12 mouse cellular contexts compared by ENCODE assay signal in the genomic region with DNA sequence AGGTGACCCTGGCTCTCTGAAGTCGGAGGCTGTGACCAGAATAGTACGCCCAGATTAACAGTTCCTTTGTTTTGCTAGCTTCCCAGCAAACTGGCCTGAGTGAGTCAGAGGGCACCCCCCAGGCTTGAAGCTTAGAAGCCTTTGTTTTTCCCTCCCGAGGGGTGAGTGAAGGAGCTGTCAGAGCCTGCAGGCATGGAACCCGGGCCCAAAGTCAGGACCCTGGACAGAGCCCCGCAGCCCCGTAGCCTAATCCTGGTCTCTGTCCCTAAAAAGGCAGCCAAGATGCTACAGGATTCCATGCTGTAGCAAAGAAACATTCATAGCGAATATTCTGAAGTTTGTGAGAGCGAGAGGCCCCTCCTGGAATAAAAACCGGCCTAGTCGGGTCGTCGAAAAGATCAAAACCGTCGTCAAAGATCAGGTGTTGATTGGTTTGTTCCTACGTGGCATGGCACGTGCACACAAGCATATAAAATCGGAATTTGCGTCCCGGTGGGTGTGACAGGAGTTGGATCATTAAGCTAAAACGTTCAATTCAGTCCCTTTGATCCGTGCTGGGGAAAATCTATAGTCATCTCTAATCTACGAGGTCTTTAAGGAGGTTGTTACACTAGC. TPM values are rescaled to one million over a fixed set of nuclear protein-coding genes. Genes with fewer than 3 reads are reported as not detected.
DNase-seq lines count a peak whose midpoint lies in the region; ATAC-seq lines count a peak whose summit lies in the region.
"Had no signal": no experiment of that assay in that cellular context is flagged by ENCODE, and none has a peak within 500 bp of the region (broad histone marks: within the 10 kb centered on the region; RNA-seq: fewer than 3 reads in every experiment).

No protein-coding gene starts in this region.

- H3K27me3 ChIP-seq in heart, embryonic 11.5 days (ENCODE audit: control insufficient read depth, insufficient read depth, low read length), result peaks cover 72% of the 10 kb centered on the region
- H3K27me3 ChIP-seq in hindbrain, embryonic 14.5 days (ENCODE audit: control insufficient read depth, insufficient read depth, low read length), result peaks cover 60% of the 10 kb centered on the region
- H3K27me3 ChIP-seq in neural tube, embryonic 11.5 days (ENCODE audit: control insufficient read depth, insufficient read depth, low read length), result peaks cover 55% of the 10 kb centered on the region

- 11% methylated on average over 22 of the region's 22 CpGs for WGBS in heart, embryonic 11.5 days (ENCODE audit: insufficient replicate concordance)
- WGBS in hindbrain, embryonic 14.5 days, result 5% methylated on average over 22 of the region's 22 CpGs
- WGBS in neural tube, embryonic 11.5 days, result 2% methylated on average over 22 of the region's 22 CpGs

- no peak overlapping the region for H3K4me3 ChIP-seq in heart, embryonic 11.5 days (ENCODE audit: low read depth, low read length)
- H3K4me3 ChIP-seq in hindbrain, embryonic 14.5 days (replicated peaks; ENCODE audit: low read length), result peak overlapping the region; percentile 53
- H3K4me3 ChIP-seq in neural tube, embryonic 11.5 days (ENCODE audit: low read depth, low read length), result peak overlapping the region; percentile 9; the same call in 1 of the 2 replicates

- peaks cover 4% of the 10 kb centered on the region for H3K4me1 ChIP-seq in heart, embryonic 11.5 days (ENCODE audit: control insufficient read depth, insufficient read depth, low read length)
- H3K4me1 ChIP-seq in hindbrain, embryonic 14.5 days (replicated peaks; ENCODE audit: control insufficient read depth, insufficient read depth, low read length), result peaks cover 14% of the 10 kb centered on the region
- 0 out of 2 replicates have a peak, but pooled peaks cover 2% of the 10 kb centered on the region for H3K4me1 ChIP-seq in neural tube, embryonic 11.5 days (ENCODE audit: control insufficient read depth, insufficient read depth, low read length)

- no peak for ATAC-seq in heart, embryonic 11.5 days (replicated peaks; ENCODE audit: insufficient number of reproducible peaks, low FRiP score, low TSS enrichment)
- no peak for ATAC-seq in hindbrain, embryonic 14.5 days (ENCODE audit: low FRiP score)
- ATAC-seq in neural tube, embryonic 11.5 days (ENCODE audit: insufficient read depth, low FRiP score, low TSS enrichment), result no peak
- ATAC-seq in cerebellum, adult (ENCODE audit: insufficient number of reproducible peaks, low FRiP score, low TSS enrichment), result no peak

- H3K4me2 ChIP-seq in heart, embryonic 11.5 days, result no peak overlapping the region
- H3K4me2 ChIP-seq in hindbrain, embryonic 14.5 days (replicated peaks), result peak overlapping the region; percentile 92
- peak overlapping the region; percentile 28 for H3K4me2 ChIP-seq in neural tube, embryonic 11.5 days (ENCODE audit: low read depth)

- H3K36me3 ChIP-seq in heart, embryonic 11.5 days (ENCODE audit: control insufficient read depth, insufficient read depth, low read length), result no peaks in the 10 kb centered on the region
- no peaks in the 10 kb centered on the region for H3K36me3 ChIP-seq in hindbrain, embryonic 14.5 days (replicated peaks; ENCODE audit: control insufficient read depth, insufficient read depth)
- H3K36me3 ChIP-seq in neural tube, embryonic 11.5 days (ENCODE audit: control insufficient read depth, insufficient read depth, low read length), result no peaks in the 10 kb centered on the region

- no peaks in the 10 kb centered on the region for H3K9me3 ChIP-seq in heart, embryonic 11.5 days (replicated peaks; ENCODE audit: control insufficient read depth, low read length)
- H3K9me3 ChIP-seq in hindbrain, embryonic 14.5 days (ENCODE audit: control insufficient read depth, low read length), result no peaks in the 10 kb centered on the region
- no peaks in the 10 kb centered on the region for H3K9me3 ChIP-seq in neural tube, embryonic 11.5 days (ENCODE audit: control insufficient read depth, low read length)

- DNase-seq in heart, postnatal 4 days, result peak; percentile 45
- DNase-seq in R1 (ENCODE audit: low read depth, low spot score), result peak; percentile 80
- DNase-seq in hindbrain, embryonic 14.5 days (ENCODE audit: low spot score), result peak; percentile 55
- peak; percentile 73 for DNase-seq in neural tube, embryonic 11.5 days (ENCODE audit: low spot score)
- DNase-seq in right cerebral cortex, adult 18-20 months, result no peak
- DNase-seq in spleen, postnatal 36 days (ENCODE audit: low spot score in 2 of 2), result no peak

- H3K9ac ChIP-seq in heart, embryonic 11.5 days (ENCODE audit: low read depth, low read length), result no peak overlapping the region
- peak overlapping the region; percentile 52; the same call in 1 of the 2 replicates for H3K9ac ChIP-seq in hindbrain, embryonic 14.5 days
- H3K9ac ChIP-seq in neural tube, embryonic 11.5 days (ENCODE audit: low read length), result peak overlapping the region; percentile 5; the same call in 1 of the 2 replicates

- no peak overlapping the region for H3K27ac ChIP-seq in heart, embryonic 11.5 days (ENCODE audit: low read depth, low read length)
- H3K27ac ChIP-seq in hindbrain, embryonic 14.5 days, result peak overlapping the region; percentile 62
- H3K27ac ChIP-seq in neural tube, embryonic 11.5 days (ENCODE audit: low read depth, low read length), result no peak overlapping the region

RNA-seq across cellular contexts. Expression of a gene that starts 6.7 kb away (rescaled TPM):
- total RNA-seq in heart, postnatal 4 days (2021), result not detected
- polyA plus RNA-seq in heart, embryonic 11.5 days (2014; fragmentation: Nextera tagmentation; extraction: Ambion mirVana), result 0.10 TPM in 1 of 2 replicates, not detected in the other
- 6.0 and 6.1 TPM in 2 replicates for polyA plus RNA-seq in hindbrain, embryonic 14.5 days (2014; fragmentation: Nextera tagmentation; extraction: Ambion mirVana)
- polyA plus RNA-seq in neural tube, embryonic 11.5 days (2014; fragmentation: Nextera tagmentation; extraction: Ambion mirVana), result 8.6 and 10.1 TPM in 2 replicates
- total RNA-seq: CH12.LX; heart, adult 18-20 months; megakaryocyte progenitor cell, adult 5-6 weeks had no signal
- polyA plus RNA-seq: large intestine, adult 2 months had no signal

Comparison
In these comparisons a context has a peak if more than half of its experiments do, and no peak if none do; other contexts are left out.
1. DNase-seq: peak in heart, postnatal 4 days (single experiment), R1 (single experiment), hindbrain, embryonic 14.5 days (single experiment) and neural tube, embryonic 11.5 days (single experiment); none in right cerebral cortex, adult 18-20 months (single experiment) and spleen, postnatal 36 days (0 of 2).